ENCODE assay signal across 16 mouse cellular contexts in the genomic region with DNA sequence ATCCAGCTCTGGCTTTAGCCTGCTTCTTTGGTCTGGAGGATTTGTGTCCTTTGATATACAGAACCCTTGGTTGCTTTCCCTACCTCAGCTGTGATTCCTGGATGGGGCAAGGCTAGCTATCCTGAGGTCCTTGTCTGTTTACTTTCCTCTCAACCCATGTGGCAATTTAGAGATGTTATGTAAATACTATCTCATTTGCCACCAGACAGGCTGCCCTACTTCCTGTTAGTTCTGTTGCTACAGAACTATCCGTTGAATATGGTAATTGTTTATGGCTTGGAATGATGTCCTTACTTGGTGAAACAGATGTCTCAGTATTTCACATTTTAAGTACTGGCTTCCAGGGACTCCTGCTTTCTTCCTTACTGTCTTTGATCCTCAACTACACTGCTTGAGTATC.
"Had no signal": no experiment of that assay in that cellular context is flagged by ENCODE, and none has a peak within 500 bp of the region (broad histone marks: within the 10 kb centered on the region; RNA-seq: fewer than 3 reads in every experiment).

No protein-coding gene starts in this region.

- DNase-seq: gastrocnemius, adult 2 months; gastrocnemius, postnatal 10 days; gastrocnemius, postnatal 25 days; heart, adult 11 months; heart, adult 2 months; heart, postnatal 14 days; heart, postnatal 36 days; kidney, adult 11 months; kidney, adult 2 months; kidney, adult 9 months; kidney, postnatal 14 days; kidney, postnatal 36 days; liver had no signal

- ATAC-seq: hindbrain, postnatal 0 days; intestine, embryonic 16.5 days; liver, embryonic 12.5 days had no signal
